Mouse (Mus musculus) layer of hippocampus, adult 9-11 months (tissue): Measurements from ENCODE around the gene Pitpnc1.

ENCODE experiments used
- DNase-seq: peaks from one replicate; pipeline ENCODE4 v3.0.0; 2022

Pitpnc1 gene

DNA sequence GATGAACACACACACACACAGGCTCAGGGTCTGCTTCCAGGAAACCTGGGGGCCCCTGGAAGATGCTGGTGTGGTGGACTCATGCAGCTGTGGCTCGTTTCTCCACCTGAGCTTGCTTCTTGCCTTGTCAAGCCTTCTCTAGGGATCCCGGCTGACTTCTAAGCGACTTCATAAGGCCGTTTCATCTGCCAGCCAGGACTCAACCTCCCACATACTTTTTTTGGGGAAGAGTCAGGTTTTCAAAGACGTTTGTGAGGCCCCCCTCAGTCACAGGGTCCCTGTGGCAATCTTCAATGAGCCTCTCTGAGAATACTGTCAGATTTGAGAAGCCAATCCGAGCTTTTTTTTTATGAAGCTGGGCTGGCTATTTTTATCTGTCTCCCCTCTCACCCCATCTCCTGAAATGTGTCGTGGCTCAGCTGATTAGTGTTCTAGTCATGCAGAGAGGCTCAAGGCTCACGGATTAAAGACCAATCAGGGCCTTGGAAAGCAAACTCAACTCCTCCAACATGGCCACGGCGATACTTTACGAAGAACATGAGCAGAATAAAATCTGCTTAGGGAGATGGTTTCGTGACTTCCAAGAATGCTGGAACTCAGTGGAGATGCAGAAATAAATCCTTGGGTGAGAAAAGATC lies 247.8 kb downstream of the Pitpnc1 start:
- no peak for DNase-seq

DNA sequence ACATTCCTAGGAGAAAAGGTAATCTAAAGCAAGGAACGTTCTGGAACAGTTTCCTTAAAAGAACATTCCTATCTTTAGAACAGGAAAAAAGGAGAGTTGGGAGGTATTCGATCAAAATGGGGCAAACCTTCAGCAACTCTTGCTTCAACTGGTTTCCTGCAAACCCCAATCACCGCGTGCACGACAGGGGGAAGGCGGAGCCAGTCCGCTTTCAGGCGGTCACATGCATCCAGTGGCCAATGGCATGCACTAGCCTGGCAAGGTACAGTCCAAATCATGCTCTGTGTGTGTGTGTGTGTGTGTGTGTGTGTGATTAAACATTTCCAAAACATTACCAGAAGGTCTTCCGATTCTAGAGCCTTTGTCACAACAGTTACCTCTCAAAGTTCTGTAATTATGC lies 255.4 kb downstream of the Pitpnc1 start:
- no peak for DNase-seq

DNA sequence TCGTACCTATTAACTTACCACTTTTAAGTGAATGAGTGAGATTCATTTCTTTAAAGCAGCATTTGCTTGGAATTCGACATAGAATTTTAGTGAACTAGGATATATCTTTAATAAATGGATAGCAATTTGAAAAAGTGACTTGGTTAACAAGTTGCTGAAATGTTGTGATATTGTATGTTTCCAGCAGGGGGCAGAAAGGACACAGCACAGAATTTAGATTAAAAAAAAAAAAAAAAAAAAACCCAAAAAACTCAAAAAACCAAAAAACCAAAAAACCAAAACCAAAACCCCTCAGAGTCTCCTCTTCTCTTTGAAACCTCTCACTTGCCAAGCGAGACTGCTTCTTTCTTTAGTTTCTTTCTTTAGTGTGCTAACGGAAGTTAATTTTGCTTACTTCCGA lies 256.8 kb downstream of the Pitpnc1 start:
- DNase-seq = no peak

DNA sequence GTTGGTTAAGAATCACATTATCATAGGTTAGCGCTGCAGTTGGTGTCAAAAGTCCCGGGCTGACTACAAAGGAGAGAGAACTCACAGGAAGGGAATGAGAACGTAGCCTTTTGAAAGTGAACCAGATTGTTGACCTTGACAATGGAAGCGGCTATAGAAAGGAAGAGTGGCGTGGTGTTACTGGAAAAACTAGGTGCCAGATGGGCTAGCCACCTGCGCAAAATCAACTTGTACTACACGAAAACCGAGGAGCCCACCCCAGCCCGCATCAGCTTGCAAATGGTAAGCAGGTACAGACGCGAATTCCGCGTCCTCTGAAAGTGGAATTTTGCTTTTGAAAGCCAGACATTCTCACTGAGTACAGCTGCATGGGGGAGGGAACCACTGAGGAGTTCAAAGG lies 260.7 kb downstream of the Pitpnc1 start:
- DNase-seq = no peak

DNA sequence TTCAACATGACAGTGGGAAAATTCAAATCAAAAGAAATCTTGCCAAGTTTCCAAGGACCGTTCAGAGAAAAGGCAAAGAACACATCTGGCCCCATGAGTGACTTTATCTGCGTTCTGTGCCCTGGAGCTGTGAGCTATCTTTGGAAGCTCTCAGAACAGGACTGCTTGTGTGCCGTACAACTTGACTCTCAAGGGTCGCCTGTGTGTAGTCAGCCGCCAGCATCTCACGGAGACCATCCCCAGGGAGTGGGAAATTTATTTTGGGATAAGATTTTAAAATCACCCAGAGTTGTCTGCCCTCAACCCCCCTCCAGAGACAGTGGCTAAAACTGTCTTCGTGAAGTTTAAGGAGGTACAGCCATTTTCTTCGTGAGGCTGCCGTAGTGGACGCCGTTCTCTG lies 268.7 kb downstream of the Pitpnc1 start:
- no peak for DNase-seq

DNA sequence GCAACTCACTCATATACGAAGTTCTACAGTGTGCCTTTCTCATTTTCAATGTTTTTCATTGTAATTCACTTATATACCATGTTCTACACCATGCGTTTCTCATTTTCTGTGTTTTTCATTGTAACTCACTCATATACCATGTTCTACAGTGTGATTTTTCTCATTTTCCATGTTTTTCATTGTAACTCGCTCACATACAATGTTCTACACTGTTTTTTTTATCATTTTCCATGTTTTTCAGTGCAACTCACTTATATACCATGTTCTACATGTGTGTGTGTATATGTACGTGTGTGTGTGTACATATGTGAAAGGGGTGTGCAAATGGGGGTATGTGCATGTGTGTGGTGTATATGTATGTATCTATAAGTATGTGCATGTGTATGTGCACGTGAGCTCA lies 271.2 kb downstream of the Pitpnc1 start:
- DNase-seq = no peak

DNA sequence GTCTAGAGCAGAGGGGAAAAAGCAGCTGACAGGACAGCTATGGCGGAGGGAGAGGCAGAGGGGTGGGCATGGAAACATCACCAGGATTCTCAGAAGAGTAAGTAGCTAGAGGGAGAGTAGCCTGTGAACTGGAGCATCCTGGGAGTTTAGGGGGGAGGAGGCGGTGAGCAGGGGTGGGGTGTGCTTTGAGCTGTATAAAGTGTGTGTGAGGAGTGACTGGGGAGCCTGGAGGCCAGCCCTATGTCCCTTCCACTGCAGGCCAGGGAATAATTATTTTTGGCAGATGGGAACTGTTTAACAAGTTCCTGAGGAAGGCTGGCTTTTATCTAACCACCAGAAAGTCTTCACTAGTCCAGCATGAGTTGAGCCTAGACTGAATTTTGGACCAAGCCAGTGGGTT lies 275.2 kb downstream of the Pitpnc1 start:
- no peak for DNase-seq

DNA sequence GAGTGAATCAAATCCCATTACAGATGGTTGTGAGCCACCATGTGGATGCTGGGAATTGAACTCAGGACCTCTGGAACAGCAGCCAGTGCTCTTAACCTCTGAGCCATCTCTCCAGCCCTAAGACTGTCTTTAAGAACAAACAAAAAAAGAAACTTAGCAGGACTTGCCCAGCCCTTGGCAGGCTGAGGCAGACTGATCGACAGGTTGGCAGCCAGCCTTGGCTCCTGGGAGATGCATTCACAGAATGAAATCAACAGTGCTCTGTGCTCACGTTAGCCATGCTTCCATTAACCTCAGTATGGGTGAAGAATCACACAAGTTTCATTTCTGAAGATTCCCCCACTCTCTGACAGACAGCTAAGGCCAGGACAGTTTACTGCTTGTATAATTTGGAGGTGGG lies 280.1 kb downstream of the Pitpnc1 start:
- no peak for DNase-seq

DNA sequence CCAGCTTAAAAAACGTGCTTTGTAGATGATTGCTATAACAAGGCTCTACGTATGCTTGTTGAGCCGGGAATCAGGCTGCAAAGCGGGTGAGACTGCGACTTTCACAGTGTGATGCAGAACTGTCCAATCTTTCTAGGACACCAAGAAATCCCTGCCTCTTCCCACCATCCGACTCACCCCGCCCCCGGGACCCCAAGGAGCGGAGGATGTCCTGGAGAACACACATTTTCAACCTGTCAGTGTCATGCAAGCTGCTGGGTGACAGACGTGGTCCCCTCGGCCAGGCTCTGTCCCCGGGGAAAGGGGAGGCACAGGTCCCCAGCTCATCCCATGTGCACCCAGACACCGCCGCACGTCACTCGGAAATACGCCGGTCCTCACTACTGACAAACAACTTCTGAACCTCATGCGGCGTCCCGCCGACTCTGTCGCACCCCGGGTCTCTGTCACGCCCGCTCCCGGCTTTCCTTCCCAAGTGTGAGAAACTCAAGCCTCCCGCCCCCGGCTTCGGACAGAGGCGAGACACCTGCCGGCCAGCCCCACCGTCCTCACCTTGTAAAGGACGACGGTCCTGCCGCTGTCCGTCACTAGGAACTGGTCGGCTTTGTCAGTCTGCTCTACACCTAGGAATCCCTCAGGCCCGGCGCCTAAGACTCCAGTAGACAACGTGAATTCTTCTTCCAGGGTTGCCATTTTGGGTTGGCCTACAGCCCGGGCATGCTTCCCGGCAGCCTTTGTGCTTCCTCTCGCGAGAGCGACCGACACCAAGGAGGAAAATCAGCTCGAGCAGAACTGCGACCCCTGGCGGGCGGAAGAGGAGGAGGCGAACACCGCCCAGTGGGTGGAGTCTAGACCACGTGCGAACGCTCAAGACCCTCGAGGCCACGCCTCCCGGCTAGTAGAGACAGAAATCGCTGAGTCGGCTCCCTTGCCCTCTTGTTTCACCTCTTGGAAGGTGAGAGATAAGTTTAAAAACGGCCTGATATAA lies 281.6 kb downstream of the Pitpnc1 start, which contains the start of gene Nol11:
TSS of gene Nol11 (minus strand) at position 817 of the 988 bp plus-strand sequence.
- peak; percentile 98 for DNase-seq

DNA sequence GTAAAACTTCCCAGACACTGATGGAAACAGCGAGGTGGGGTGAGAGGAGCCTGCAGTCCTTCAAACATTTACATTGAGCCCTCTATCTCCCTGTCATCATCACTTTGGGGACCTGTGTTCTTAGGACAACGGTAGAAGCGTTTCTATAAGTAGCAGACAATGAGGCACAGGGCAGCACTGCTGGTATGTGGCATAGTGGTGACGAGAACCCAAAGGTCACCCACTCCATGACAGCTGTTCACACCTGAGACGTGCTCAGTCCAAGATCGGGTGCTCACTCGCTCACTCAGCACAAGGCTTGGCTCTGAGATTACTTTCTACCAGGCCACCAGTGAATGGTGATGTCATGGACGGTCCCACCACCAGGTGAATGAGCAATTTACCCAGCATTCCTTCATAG lies 286.7 kb downstream of the Pitpnc1 start:
- DNase-seq = no peak

DNA sequence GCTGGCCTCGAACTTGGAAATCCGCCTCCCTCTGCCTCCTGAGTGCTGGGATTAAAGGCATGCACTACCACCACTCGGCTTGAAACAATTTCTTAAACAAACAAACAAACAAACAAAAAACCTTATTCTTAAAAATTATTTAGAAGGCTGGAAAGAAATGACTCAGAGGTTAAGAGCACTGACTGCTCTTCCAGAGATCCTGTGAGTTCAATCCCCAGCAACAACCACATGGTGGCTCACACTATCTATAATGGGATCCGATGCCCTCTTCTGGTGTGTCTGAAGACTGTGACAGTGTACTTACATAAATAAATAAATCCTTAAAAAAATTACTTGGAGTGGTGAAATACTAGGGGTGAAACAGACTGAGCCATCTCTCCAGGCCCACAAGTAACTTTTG lies 309.3 kb downstream of the Pitpnc1 start:
- no peak for DNase-seq

DNA sequence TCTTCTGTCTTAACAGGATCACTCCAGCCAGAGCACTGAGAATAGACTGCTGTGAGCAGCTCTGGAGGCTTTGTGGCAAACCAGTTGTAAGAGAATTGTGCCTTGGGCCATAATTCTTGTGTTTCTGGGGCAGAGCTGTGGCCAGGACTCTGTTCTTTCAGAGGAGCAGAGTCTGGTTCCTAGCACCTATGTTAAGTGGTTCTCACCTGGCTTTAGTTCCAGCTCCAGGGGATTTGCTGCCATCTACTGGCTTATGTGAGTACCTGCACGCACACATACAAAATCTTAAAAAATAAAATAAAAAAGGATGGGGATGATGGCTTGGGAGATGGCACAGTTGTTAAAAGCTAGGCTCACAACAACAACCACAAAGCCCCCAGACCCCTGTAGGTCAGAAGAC lies 311.5 kb downstream of the Pitpnc1 start:
- no peak for DNase-seq
